Mouse (Mus musculus): ENCODE results near the gene Mtmr4. TPM values are rescaled to one million over a fixed set of nuclear protein-coding genes. Genes with fewer than 3 reads are reported as not detected.

Mtmr4 gene
- 14.9 and 41.4 TPM in 2 replicates for polyA plus RNA-seq (2012; rRNA removed; ENCODE audit: low replicate concordance)

GRCm38 (mm10) chr11:87591526-87592353 is at the start of gene Mtmr4:
Mtmr4 (plus strand) TSS chr11:87592162.

GRCm38 (mm10) chr11:87566501-87566900 is 25.5 kb upstream of the Mtmr4 start, which contains the start of gene Gm11492:
Gm11492 (plus strand) TSS chr11:87566653.

GRCm38 (mm10) chr11:87568255-87568953 is 23.6 kb upstream of the Mtmr4 start, which contains the start of gene Sept4:
Sept4 (plus strand) TSS chr11:87568903.

GRCm38 (mm10) chr11:87616790-87617474 is 25.0 kb downstream of the Mtmr4 start, which contains the start of gene Hsf5:
Hsf5 (plus strand) TSS chr11:87617164.

GRCm38 (mm10) chr11:87662407-87662806 is 70.4 kb downstream of the Mtmr4 start, which contains the start of gene Rnf43:
Rnf43 (plus strand) TSS chr11:87662722.

Other genes starting within 250 kb of the Mtmr4 start
- 0.29 and 6.3 TPM in 2 replicates for gene Ppm1e, start 233.1 kb upstream of the Mtmr4 start, polyA plus RNA-seq (2012; rRNA removed; ENCODE audit: low replicate concordance)
- 0.26 and 1.5 TPM in 2 replicates for gene Rad51c, start 187.2 kb upstream of the Mtmr4 start, polyA plus RNA-seq (2012; rRNA removed; ENCODE audit: low replicate concordance)
- 0.42 and 0.45 TPM in 2 replicates for gene Tex14, start 187.1 kb upstream of the Mtmr4 start, polyA plus RNA-seq (2012; rRNA removed; ENCODE audit: low replicate concordance)
- gene Gm11492, start 25.5 kb upstream of the Mtmr4 start, polyA plus RNA-seq (2012; rRNA removed; ENCODE audit: low replicate concordance) = 0.14 TPM in 1 of 2 replicates, not detected in the other
- 34.7 and 112 TPM in 2 replicates for gene Sept4, start 23.3 kb upstream of the Mtmr4 start, polyA plus RNA-seq (2012; rRNA removed; ENCODE audit: low replicate concordance)
- 0.09 TPM in 1 of 2 replicates, not detected in the other for gene Hsf5, start 25.0 kb downstream of the Mtmr4 start, polyA plus RNA-seq (2012; rRNA removed; ENCODE audit: low replicate concordance)
- 0.42 and 11.4 TPM in 2 replicates for gene Rnf43, start 70.6 kb downstream of the Mtmr4 start, polyA plus RNA-seq (2012; rRNA removed; ENCODE audit: low replicate concordance)
- gene Supt4a, start 145.4 kb downstream of the Mtmr4 start, polyA plus RNA-seq (2012; rRNA removed; ENCODE audit: low replicate concordance) = 88.8 and 95.3 TPM in 2 replicates
- gene Tspoap1, start 168.4 kb downstream of the Mtmr4 start, polyA plus RNA-seq (2012; rRNA removed; ENCODE audit: low replicate concordance) = 0.62 and 11.0 TPM in 2 replicates
- gene Mpo, start 201.4 kb downstream of the Mtmr4 start, polyA plus RNA-seq (2012; rRNA removed; ENCODE audit: low replicate concordance) = 0.52 and 1.3 TPM in 2 replicates
- gene Lpo, start 236.1 kb downstream of the Mtmr4 start, polyA plus RNA-seq (2012; rRNA removed; ENCODE audit: low replicate concordance) = 0.04 and 0.27 TPM in 2 replicates

All from subcutaneous adipose tissue, adult 2 months (tissue).